In genomic region chr5:142825665-142826064, GRCm38 (mm10) we compare ENCODE assay signal across 12 mouse cellular contexts. TPM values are rescaled to one million over a fixed set of nuclear protein-coding genes. Genes with fewer than 3 reads are reported as not detected.
A peak's percentile ranks its signal among the peaks of the same experiment; 100 is the strongest.
DNase-seq lines count a peak whose midpoint lies in the region; ATAC-seq lines count a peak whose summit lies in the region.
"Had no signal": no experiment of that assay in that cellular context is flagged by ENCODE, and none has a peak within 500 bp of the region (broad histone marks: within the 10 kb centered on the region; RNA-seq: fewer than 3 reads in every experiment).

No protein-coding gene starts in this region.

- H3K9me3 ChIP-seq in kidney, embryonic 14.5 days (ENCODE audit: control insufficient read depth, low read length), result no peaks in the 10 kb centered on the region
- no peaks in the 10 kb centered on the region for H3K9me3 ChIP-seq in hindbrain, embryonic 13.5 days
- H3K9me3 ChIP-seq in stomach, embryonic 16.5 days (replicated peaks; ENCODE audit: control insufficient read depth, low read length), result no peaks in the 10 kb centered on the region
- H3K9me3 ChIP-seq: neural tube, embryonic 12.5 days had no signal

- H3K36me3 ChIP-seq in kidney, embryonic 14.5 days (ENCODE audit: control insufficient read depth, insufficient read depth, low read length), result no peaks in the 10 kb centered on the region
- no peaks in the 10 kb centered on the region for H3K36me3 ChIP-seq in hindbrain, embryonic 13.5 days
- H3K36me3 ChIP-seq in stomach, embryonic 16.5 days (ENCODE audit: control insufficient read depth, insufficient read depth, low read length), result no peaks in the 10 kb centered on the region
- H3K36me3 ChIP-seq: neural tube, embryonic 12.5 days had no signal

- no peak overlapping the region for H3K4me2 ChIP-seq in kidney, embryonic 14.5 days (replicated peaks; ENCODE audit: low read depth, low read length)
- no peak overlapping the region for H3K4me2 ChIP-seq in hindbrain, embryonic 13.5 days
- no peak overlapping the region for H3K4me2 ChIP-seq in stomach, embryonic 16.5 days (ENCODE audit: low read depth, low read length)
- H3K4me2 ChIP-seq: liver, embryonic 11.5 days had no signal

- H3K4me1 ChIP-seq in kidney, embryonic 14.5 days (ENCODE audit: control insufficient read depth, insufficient read depth, low read length), result peaks cover 25% of the 10 kb centered on the region
- H3K4me1 ChIP-seq in hindbrain, embryonic 13.5 days (replicated peaks), result peaks cover 43% of the 10 kb centered on the region
- peaks cover 28% of the 10 kb centered on the region for H3K4me1 ChIP-seq in stomach, embryonic 16.5 days (ENCODE audit: control insufficient read depth, insufficient read depth, low read length)

- H3K27ac ChIP-seq in kidney, embryonic 14.5 days (ENCODE audit: low read depth, low read length), result no peak overlapping the region
- peak overlapping the region; percentile 100 for H3K27ac ChIP-seq in hindbrain, embryonic 13.5 days
- H3K27ac ChIP-seq in stomach, embryonic 16.5 days (ENCODE audit: low read length), result 0 out of 2 replicates have a peak overlapping the region, but pooled peaks have one; percentile 16
- H3K27ac ChIP-seq: neural tube, embryonic 12.5 days had no signal

- no peak for ATAC-seq in kidney, embryonic 14.5 days (ENCODE audit: low FRiP score, low TSS enrichment)
- no peak for ATAC-seq in hindbrain, embryonic 13.5 days (ENCODE audit: low FRiP score)
- ATAC-seq in stomach, embryonic 16.5 days (ENCODE audit: insufficient read depth, low FRiP score), result no peak

- WGBS in kidney, embryonic 14.5 days, result 66% methylated on average over 5 of the region's 5 CpGs
- 79% methylated on average over 5 of the region's 5 CpGs for WGBS in hindbrain, embryonic 13.5 days
- 78% methylated on average over 5 of the region's 5 CpGs for WGBS in stomach, embryonic 16.5 days

- DNase-seq in kidney, adult 11 months, result peak; percentile 87
- peak; percentile 69 to 81 for DNase-seq in kidney, postnatal 36 days
- no peak for DNase-seq in lung, postnatal 10 days
- DNase-seq in cerebellum, adult 18-20 months, result no peak
- no peak for DNase-seq in frontal cortex, postnatal 14 days (ENCODE audit: low spot score in 2 of 2)
- DNase-seq: cerebellum, postnatal 36 days; lung, postnatal 4 days had no signal

- no peaks in the 10 kb centered on the region for H3K27me3 ChIP-seq in kidney, embryonic 14.5 days (ENCODE audit: control insufficient read depth, insufficient read depth, low read length)
- no peaks in the 10 kb centered on the region for H3K27me3 ChIP-seq in hindbrain, embryonic 13.5 days
- no peaks in the 10 kb centered on the region for H3K27me3 ChIP-seq in stomach, embryonic 16.5 days (ENCODE audit: control insufficient read depth, insufficient read depth, low read length)
- H3K27me3 ChIP-seq: neural tube, embryonic 12.5 days had no signal

- no peak overlapping the region for H3K9ac ChIP-seq in kidney, embryonic 14.5 days (ENCODE audit: low read depth, low read length)
- peak overlapping the region; percentile 39; the same call in 1 of the 2 replicates for H3K9ac ChIP-seq in hindbrain, embryonic 13.5 days
- no peak overlapping the region for H3K9ac ChIP-seq in stomach, embryonic 16.5 days (ENCODE audit: low read length)
- H3K9ac ChIP-seq: neural tube, embryonic 12.5 days had no signal

- no peak overlapping the region for H3K4me3 ChIP-seq in kidney, embryonic 14.5 days (ENCODE audit: low read length)
- no peak overlapping the region for H3K4me3 ChIP-seq in hindbrain, embryonic 13.5 days
- H3K4me3 ChIP-seq in stomach, embryonic 16.5 days (replicated peaks; ENCODE audit: low read length), result no peak overlapping the region
- H3K4me3 ChIP-seq: neural tube, embryonic 12.5 days had no signal

RNA-seq across cellular contexts. Expression of gene Tnrc18, which starts 8.2 kb away (rescaled TPM):
- 32.7 and 41.1 TPM in 2 replicates for polyA plus RNA-seq in kidney, embryonic 14.5 days (2014; fragmentation: Nextera tagmentation; extraction: Ambion mirVana)
- 33.1 and 35.8 TPM in 2 replicates for polyA plus RNA-seq in hindbrain, embryonic 13.5 days (2015; fragmentation: Nextera tagmentation; extraction: Ambion mirVana)
- polyA plus RNA-seq in stomach, embryonic 16.5 days (2015; fragmentation: Nextera tagmentation; extraction: Ambion mirVana), result 15.3 and 16.9 TPM in 2 replicates

Comparison
In these comparisons a context has a peak if more than half of its experiments do, and no peak if none do; other contexts are left out.
1. DNase-seq: peak in kidney, adult 11 months (single experiment) and kidney, postnatal 36 days (2 of 2); none in lung, postnatal 10 days (single experiment), cerebellum, adult 18-20 months (0 of 2) and frontal cortex, postnatal 14 days (0 of 2).